Comparison of ENCODE assay signal across 23 mouse cellular contexts in genomic region chr10:88631330-88631953, GRCm38 (mm10). TPM values are rescaled to one million over a fixed set of nuclear protein-coding genes. Genes with fewer than 3 reads are reported as not detected.
DNase-seq lines count a peak whose midpoint lies in the region; ATAC-seq and TF ChIP-seq lines count a peak whose summit lies in the region.
"Had no signal": no experiment of that assay in that cellular context is flagged by ENCODE, and none has a peak within 500 bp of the region (broad histone marks: within the 10 kb centered on the region; RNA-seq: fewer than 3 reads in every experiment).

No protein-coding gene starts in this region.

- WGBS in embryonic facial prominence, embryonic 11.5 days, result 76% methylated on average over 10 of the region's 10 CpGs
- WGBS in embryonic facial prominence, embryonic 10.5 days, result 83% methylated on average over 10 of the region's 10 CpGs
- 66% methylated on average over 10 of the region's 10 CpGs for WGBS in limb, embryonic 14.5 days

- no peaks in the 10 kb centered on the region for H3K27me3 ChIP-seq in embryonic facial prominence, embryonic 11.5 days (ENCODE audit: control insufficient read depth, insufficient read depth, low read length)
- no peaks in the 10 kb centered on the region for H3K27me3 ChIP-seq in embryonic facial prominence, embryonic 10.5 days (replicated peaks; ENCODE audit: low read depth, poor library complexity, severe bottlenecking)
- no peaks in the 10 kb centered on the region for H3K27me3 ChIP-seq in C2C12 (ENCODE audit: control insufficient read depth, insufficient read depth, insufficient read length)
- no peaks in the 10 kb centered on the region for H3K27me3 ChIP-seq in limb, embryonic 14.5 days (ENCODE audit: control insufficient read depth, insufficient read depth, low read length)
- H3K27me3 ChIP-seq: embryonic facial prominence, embryonic 12.5 days; midbrain, embryonic 13.5 days had no signal

- peak; percentile 13 for DNase-seq in embryonic facial prominence, embryonic 11.5 days (ENCODE audit: low spot score)
- no peak for DNase-seq in embryonic facial prominence, embryonic 10.5 days (ENCODE audit: low spot score)
- peak; percentile 33 to 45 for DNase-seq in adrenal gland, postnatal 36 days
- DNase-seq in limb, embryonic 14.5 days (ENCODE audit: low spot score), result peak; percentile 47
- no peak for DNase-seq in retina, embryonic 14.5 days (ENCODE audit: low spot score)
- DNase-seq in thymus, postnatal 36 days, result no peak
- DNase-seq: cerebellum, postnatal 36 days; gastrocnemius, postnatal 36 days; kidney, adult 2 months; kidney, postnatal 25 days; lung, adult 18-20 months; thymus, postnatal 25 days had no signal

- H3K79me2 ChIP-seq in C2C12 (ENCODE audit: control insufficient read depth, insufficient read depth), result no peaks in the 10 kb centered on the region

- H3ac ChIP-seq in C2C12 (ENCODE audit: control insufficient read depth, insufficient read length, low read depth), result no peak overlapping the region

- no peaks in the 10 kb centered on the region for H3K36me3 ChIP-seq in embryonic facial prominence, embryonic 11.5 days (replicated peaks; ENCODE audit: control insufficient read depth, insufficient read depth, low read depth, low read length)
- H3K36me3 ChIP-seq in embryonic facial prominence, embryonic 10.5 days (replicated peaks), result no peaks in the 10 kb centered on the region
- no peaks in the 10 kb centered on the region for H3K36me3 ChIP-seq in C2C12 (ENCODE audit: control insufficient read depth, insufficient read depth)
- no peaks in the 10 kb centered on the region for H3K36me3 ChIP-seq in limb, embryonic 14.5 days (ENCODE audit: control insufficient read depth, insufficient read depth, low read length)
- H3K36me3 ChIP-seq: embryonic facial prominence, embryonic 12.5 days; forebrain, embryonic 10.5 days; heart, embryonic 12.5 days; midbrain, embryonic 13.5 days had no signal

- no peaks in the 10 kb centered on the region for H3K79me3 ChIP-seq in C2C12 (ENCODE audit: low read depth)

- no peak overlapping the region for H3K9ac ChIP-seq in embryonic facial prominence, embryonic 11.5 days (replicated peaks; ENCODE audit: low read length)
- no peak overlapping the region for H3K9ac ChIP-seq in limb, embryonic 14.5 days (ENCODE audit: low read depth, low read length, severe bottlenecking)
- H3K9ac ChIP-seq: embryonic facial prominence, embryonic 12.5 days; heart, embryonic 12.5 days; midbrain, embryonic 13.5 days had no signal

- ATAC-seq in embryonic facial prominence, embryonic 11.5 days (replicated peaks; ENCODE audit: insufficient number of reproducible peaks, low FRiP score, low TSS enrichment, low read depth), result no peak
- ATAC-seq in limb, embryonic 14.5 days (ENCODE audit: low FRiP score, low read depth), result peak; percentile 80
- ATAC-seq: hindbrain, embryonic 16.5 days; midbrain, embryonic 13.5 days had no signal

- H3K9me3 ChIP-seq in embryonic facial prominence, embryonic 11.5 days (replicated peaks; ENCODE audit: control insufficient read depth, low read length), result no peaks in the 10 kb centered on the region
- no peaks in the 10 kb centered on the region for H3K9me3 ChIP-seq in embryonic facial prominence, embryonic 10.5 days
- no peaks in the 10 kb centered on the region for H3K9me3 ChIP-seq in limb, embryonic 14.5 days (ENCODE audit: control insufficient read depth, low read length)
- H3K9me3 ChIP-seq: embryonic facial prominence, embryonic 12.5 days; forebrain, embryonic 10.5 days; heart, embryonic 12.5 days; midbrain, embryonic 13.5 days had no signal

- TF ChIP-seq CTCF in C2C12 (IDR thresholded peaks at IDR 0.05; ENCODE audit: control insufficient read depth, insufficient read depth, insufficient read length), result no peak

- no peak overlapping the region for H3K4me3 ChIP-seq in embryonic facial prominence, embryonic 11.5 days (ENCODE audit: low read depth, low read length)
- H3K4me3 ChIP-seq in embryonic facial prominence, embryonic 10.5 days, result no peak overlapping the region
- H3K4me3 ChIP-seq in C2C12 (ENCODE audit: insufficient read depth, poor library complexity, severe bottlenecking), result no peak overlapping the region
- H3K4me3 ChIP-seq in limb, embryonic 14.5 days (replicated peaks; ENCODE audit: low read length), result no peak overlapping the region
- H3K4me3 ChIP-seq: embryonic facial prominence, embryonic 12.5 days; forebrain, embryonic 10.5 days; heart, embryonic 12.5 days; midbrain, embryonic 13.5 days had no signal

- H3K4me1 ChIP-seq in embryonic facial prominence, embryonic 11.5 days (ENCODE audit: control insufficient read depth, insufficient read depth, low read length), result no peaks in the 10 kb centered on the region
- H3K4me1 ChIP-seq in embryonic facial prominence, embryonic 10.5 days, result no peaks in the 10 kb centered on the region
- no peaks in the 10 kb centered on the region for H3K4me1 ChIP-seq in limb, embryonic 14.5 days (ENCODE audit: control insufficient read depth, insufficient read depth, low read length)
- H3K4me1 ChIP-seq: embryonic facial prominence, embryonic 12.5 days; heart, embryonic 12.5 days; midbrain, embryonic 13.5 days had no signal

- H3K27ac ChIP-seq in embryonic facial prominence, embryonic 11.5 days (replicated peaks; ENCODE audit: low read depth, low read length), result no peak overlapping the region
- no peak overlapping the region for H3K27ac ChIP-seq in embryonic facial prominence, embryonic 10.5 days (replicated peaks)
- H3K27ac ChIP-seq in limb, embryonic 14.5 days (replicated peaks; ENCODE audit: low read depth, low read length), result no peak overlapping the region
- H3K27ac ChIP-seq: embryonic facial prominence, embryonic 12.5 days; forebrain, embryonic 10.5 days; midbrain, embryonic 13.5 days had no signal

- no peak for TF ChIP-seq POLR2A in limb, embryonic 14.5 days (IDR thresholded peaks at IDR 0.05; ENCODE audit: borderline replicate concordance, extremely low read depth, insufficient read depth, insufficient read length)

- no peak overlapping the region for H3K4me2 ChIP-seq in embryonic facial prominence, embryonic 11.5 days (ENCODE audit: low read depth, low read length)
- H3K4me2 ChIP-seq in limb, embryonic 14.5 days (replicated peaks; ENCODE audit: low read depth, low read length, severe bottlenecking), result no peak overlapping the region
- H3K4me2 ChIP-seq: embryonic facial prominence, embryonic 12.5 days; heart, embryonic 12.5 days; midbrain, embryonic 13.5 days had no signal

TF ChIP-seq in C2C12, 6 proteins besides CTCF, POLR2A, EP300 and RAD21:
- TF ChIP-seq FOSL1 (IDR thresholded peaks at IDR 0.05; ENCODE audit: insufficient read depth, low read length, poor library complexity, severe bottlenecking), result peak; percentile 28
- no peak for TF ChIP-seq USF1 (IDR thresholded peaks at IDR 0.05; ENCODE audit: low read depth)
- peak; percentile 89 for TF ChIP-seq MYOD1 (IDR thresholded peaks at IDR 0.05; ENCODE audit: control insufficient read depth, insufficient read length, low read depth)

RNA-seq across cellular contexts. Expression of gene Mybpc1, which starts 26.5 kb away (rescaled TPM):
- polyA plus RNA-seq in embryonic facial prominence, embryonic 11.5 days (2014; fragmentation: Nextera tagmentation; extraction: Ambion mirVana), result 2.7 and 5.3 TPM in 2 replicates
- 1.2 and 2.1 TPM in 2 replicates for polyA plus RNA-seq in embryonic facial prominence, embryonic 10.5 days (2016; fragmentation: Nextera tagmentation; extraction: Ambion mirVana)
- polyA plus RNA-seq in C2C12 (2012; fragmentation: generic; extraction: Trizol), result not detected
- 1 to 10 TPM; 1.2 to 2.0 TPM for total RNA-seq in adrenal gland, postnatal 36 days (2021)
- 45.6 and 73.6 TPM in 2 replicates for polyA plus RNA-seq in limb, embryonic 14.5 days (2012; rRNA removed)
- polyA plus RNA-seq in limb, embryonic 14.5 days (2014; fragmentation: Nextera tagmentation; extraction: Ambion mirVana), result 49.9 and 59.2 TPM in 2 replicates
- total RNA-seq: neutrophil, adult 5-6 weeks had no signal
- polyA plus RNA-seq: liver, adult 2 months had no signal

RNA-seq across cellular contexts. Expression of gene Spic, which starts 53.4 kb away (rescaled TPM):
- not detected in 2 replicates for polyA plus RNA-seq in embryonic facial prominence, embryonic 11.5 days (2014; fragmentation: Nextera tagmentation; extraction: Ambion mirVana)
- not detected in 2 replicates for polyA plus RNA-seq in embryonic facial prominence, embryonic 10.5 days (2016; fragmentation: Nextera tagmentation; extraction: Ambion mirVana)
- not detected for polyA plus RNA-seq in C2C12 (2012; fragmentation: generic; extraction: Trizol)
- total RNA-seq in adrenal gland, postnatal 36 days (2021), result 1 to 10 TPM in 1 of 2 experiments, under 1 TPM in 1; 0.66 to 2.0 TPM
- polyA plus RNA-seq in limb, embryonic 14.5 days (2012; rRNA removed), result 0.04 and 0.11 TPM in 2 replicates
- 0.11 TPM in 2 replicates for polyA plus RNA-seq in limb, embryonic 14.5 days (2014; fragmentation: Nextera tagmentation; extraction: Ambion mirVana)
- total RNA-seq: gastrocnemius, postnatal 36 days; left cerebral cortex, adult 8-10 months had no signal
- polyA plus RNA-seq: forebrain, embryonic 10.5 days; frontal cortex, adult 2 months; midbrain, embryonic 13.5 days; testis, adult 2 months had no signal

Comparison
In these comparisons a context has a peak if more than half of its experiments do, and no peak if none do; other contexts are left out.
1. DNase-seq: peak in embryonic facial prominence, embryonic 11.5 days (single experiment), adrenal gland, postnatal 36 days (2 of 2) and limb, embryonic 14.5 days (single experiment); none in embryonic facial prominence, embryonic 10.5 days (single experiment), retina, embryonic 14.5 days (single experiment) and thymus, postnatal 36 days (0 of 2).